Mouse (Mus musculus): ENCODE data around the gene Msrb3.

Gene Msrb3

GRCm38 (mm10) chr10:120898785-120899762 lies at the start of gene Msrb3:
Gene Msrb3 (minus strand): TSS chr10:120899101.
- DNase-seq: peak; percentile 79

GRCm38 (mm10) chr10:120948461-120948860 lies 49.6 kb upstream of the Msrb3 start:
- DNase-seq: no peak

- no peak for DNase-seq
These were observed 48.9 kb upstream of the Msrb3 start for GRCm38 (mm10) chr10:120947842-120948241.

- no peak for DNase-seq
These were observed 47.9 kb upstream of the Msrb3 start for GRCm38 (mm10) chr10:120946847-120947246.

- no peak for DNase-seq
These were observed 40.0 kb upstream of the Msrb3 start for GRCm38 (mm10) chr10:120938904-120939208.

GRCm38 (mm10) chr10:120938077-120938903 lies 39.4 kb upstream of the Msrb3 start:
- DNase-seq: peak; percentile 48

- no peak for DNase-seq
These were observed 30.6 kb upstream of the Msrb3 start for GRCm38 (mm10) chr10:120929536-120929935.

GRCm38 (mm10) chr10:120928183-120928582 lies 29.3 kb upstream of the Msrb3 start:
- no peak for DNase-seq

- DNase-seq: no peak
These were observed 27.3 kb upstream of the Msrb3 start for GRCm38 (mm10) chr10:120926156-120926555.

- no peak for DNase-seq
These were observed 22.6 kb upstream of the Msrb3 start for GRCm38 (mm10) chr10:120921501-120921900.

GRCm38 (mm10) chr10:120920604-120921003 lies 21.7 kb upstream of the Msrb3 start:
- DNase-seq: no peak

GRCm38 (mm10) chr10:120916250-120916649 lies 17.3 kb upstream of the Msrb3 start:
- DNase-seq: no peak

GRCm38 (mm10) chr10:120914948-120915631 lies 16.2 kb upstream of the Msrb3 start:
- DNase-seq: no peak

GRCm38 (mm10) chr10:120914286-120914685 lies 15.4 kb upstream of the Msrb3 start:
- no peak for DNase-seq

GRCm38 (mm10) chr10:120913796-120914195 lies 14.9 kb upstream of the Msrb3 start:
- DNase-seq: no peak

GRCm38 (mm10) chr10:120911971-120912370 lies 13.1 kb upstream of the Msrb3 start:
- no peak for DNase-seq

GRCm38 (mm10) chr10:120908776-120909574 lies 10.1 kb upstream of the Msrb3 start:
- DNase-seq: no peak

- DNase-seq: no peak
These were observed 5.8 kb upstream of the Msrb3 start for GRCm38 (mm10) chr10:120904676-120905075.

- DNase-seq: no peak
These were observed 5.1 kb upstream of the Msrb3 start for GRCm38 (mm10) chr10:120903843-120904468.

GRCm38 (mm10) chr10:120901746-120902145 lies 2.8 kb upstream of the Msrb3 start:
- DNase-seq: no peak

GRCm38 (mm10) chr10:120900096-120900495 lies 1.2 kb upstream of the Msrb3 start:
- DNase-seq: no peak

GRCm38 (mm10) chr10:120898357-120898756 lies 544 bp downstream of the Msrb3 start:
- no peak for DNase-seq

Measured in right cerebral cortex, adult 18-20 months (tissue).